Mouse (Mus musculus): ENCODE measurements around the gene Hdhd5.

Gene Hdhd5

GRCm38 (mm10) chr6:120483211-120483626, 47.9 kb downstream of the Hdhd5 start:
- peak; percentile 84 for DNase-seq (ENCODE audit: low read depth)

GRCm38 (mm10) chr6:120482756-120483155, 48.4 kb downstream of the Hdhd5 start:
- peak; percentile 83 for DNase-seq (ENCODE audit: low read depth)

- no peak for DNase-seq (ENCODE audit: low read depth)
Observed at GRCm38 (mm10) chr6:120482021-120482420, 49.1 kb downstream of the Hdhd5 start.

- peak; percentile 63 for DNase-seq (ENCODE audit: low read depth)
Observed at GRCm38 (mm10) chr6:120481538-120481937, 49.6 kb downstream of the Hdhd5 start.

- no peak for DNase-seq (ENCODE audit: low read depth)
Observed at GRCm38 (mm10) chr6:120480361-120480760, 50.8 kb downstream of the Hdhd5 start.

- no peak for DNase-seq (ENCODE audit: low read depth)
Observed at GRCm38 (mm10) chr6:120479302-120479701, 51.8 kb downstream of the Hdhd5 start.

- no peak for DNase-seq (ENCODE audit: low read depth)
Observed at GRCm38 (mm10) chr6:120475288-120475687, 55.8 kb downstream of the Hdhd5 start.

- no peak for DNase-seq (ENCODE audit: low read depth)
Observed at GRCm38 (mm10) chr6:120473427-120473826, 57.7 kb downstream of the Hdhd5 start.

- no peak for DNase-seq (ENCODE audit: low read depth)
Observed at GRCm38 (mm10) chr6:120472455-120473140, 58.5 kb downstream of the Hdhd5 start.

- no peak for DNase-seq (ENCODE audit: low read depth)
Observed at GRCm38 (mm10) chr6:120471991-120472441, 59.1 kb downstream of the Hdhd5 start.

GRCm38 (mm10) chr6:120470666-120471065, 60.5 kb downstream of the Hdhd5 start:
- peak; percentile 50 for DNase-seq (ENCODE audit: low read depth)

GRCm38 (mm10) chr6:120469770-120470169, 61.3 kb downstream of the Hdhd5 start:
- DNase-seq (ENCODE audit: low read depth), result no peak

- DNase-seq (ENCODE audit: low read depth), result no peak
Observed at GRCm38 (mm10) chr6:120469268-120469667, 61.9 kb downstream of the Hdhd5 start.

- DNase-seq (ENCODE audit: low read depth), result no peak
Observed at GRCm38 (mm10) chr6:120468259-120468658, 62.9 kb downstream of the Hdhd5 start.

- peak; percentile 70 for DNase-seq (ENCODE audit: low read depth)
Observed at GRCm38 (mm10) chr6:120466609-120467329, 64.3 kb downstream of the Hdhd5 start.

GRCm38 (mm10) chr6:120465393-120465792, 65.7 kb downstream of the Hdhd5 start:
- no peak for DNase-seq (ENCODE audit: low read depth)

GRCm38 (mm10) chr6:120464406-120464939, 66.6 kb downstream of the Hdhd5 start:
- peak; percentile 69 for DNase-seq (ENCODE audit: low read depth)

GRCm38 (mm10) chr6:120463884-120464283, 67.2 kb downstream of the Hdhd5 start:
- DNase-seq (ENCODE audit: low read depth), result peak; percentile 92

GRCm38 (mm10) chr6:120463086-120463871, 67.8 kb downstream of the Hdhd5 start, which contains the start of gene Il17ra:
TSS of gene Il17ra (plus strand) at chr6:120463247.
- peak; percentile 83 for DNase-seq (ENCODE audit: low read depth)

- no peak for DNase-seq (ENCODE audit: low read depth)
Observed at GRCm38 (mm10) chr6:120462251-120462650, 68.9 kb downstream of the Hdhd5 start.

- DNase-seq (ENCODE audit: low read depth), result no peak
Observed at GRCm38 (mm10) chr6:120461217-120461616, 69.9 kb downstream of the Hdhd5 start.

Data from NIH3T3 (cell line).